Mouse (Mus musculus) heart, postnatal 0 days (tissue): ENCODE results near the gene Ttc23l. TPM values are rescaled to one million over a fixed set of nuclear protein-coding genes. Genes with fewer than 3 reads are reported as not detected.
"Not testable (repeated sequence)": the region's sequence is repeated elsewhere in the genome, so short reads cannot be mapped to it uniquely, and the experiment has no call there.

ENCODE experiments used
- ATAC-seq: fragments of 200-750 bp; cut with Nextera tagmentation; 2 replicates; pipeline ENCODE4 v1.8.0; 2017; ENCODE audit warnings: low read depth, moderate number of reproducible peaks, moderate library complexity; ENCODE audit not compliant: insufficient read depth
- DNase-seq: peaks from one replicate; pipeline ENCODE4 v3.0.0-alpha.2; 2016; ENCODE audit warnings: low spot score
- H3K27ac ChIP-seq: fragments of 300-500 bp; sonication (generic); 2 replicates; pipeline ENCODE4 v1.5.1; 2014; ENCODE audit warnings: low read depth, mild to moderate bottlenecking
- H3K27me3 ChIP-seq: fragments of 300-500 bp; sonication (generic); 2 replicates; pipeline ENCODE4 v1.6.1; 2014; ENCODE audit warnings: low read length, mixed read lengths; ENCODE audit not compliant: control insufficient read depth, insufficient read depth
- H3K36me3 ChIP-seq: fragments of 300-500 bp; sonication (generic); replicated peaks from 2 replicates; pipeline ENCODE4 v1.6.1; 2014; ENCODE audit warnings: low read length, mixed read lengths; ENCODE audit not compliant: control insufficient read depth, insufficient read depth
- H3K4me1 ChIP-seq: fragments of 300-500 bp; sonication (generic); 2 replicates; pipeline ENCODE4 v1.6.1; 2014; ENCODE audit warnings: antibody characterized with exemption; ENCODE audit not compliant: control insufficient read depth, insufficient read depth
- H3K4me2 ChIP-seq: fragments of 300-500 bp; sonication (generic); 2 replicates; pipeline ENCODE4 v1.6.1; 2014; ENCODE audit warnings: low read depth, mild to moderate bottlenecking, low read length, moderate library complexity
- H3K4me3 ChIP-seq: fragments of 300-500 bp; sonication (generic); 2 replicates; pipeline ENCODE4 v1.5.1; 2014; ENCODE audit warnings: low read depth, low read length
- H3K9ac ChIP-seq: fragments of 300-500 bp; sonication (generic); replicated peaks from 2 replicates; pipeline ENCODE4 v1.6.1; 2014; ENCODE audit warnings: low read depth, low read length, mixed read lengths
- H3K9me3 ChIP-seq: fragments of 300-500 bp; sonication (generic); replicated peaks from 2 replicates; pipeline ENCODE4 v1.6.1; 2016; ENCODE audit warnings: low read length; ENCODE audit not compliant: control insufficient read depth
- CTCF ChIP-seq: IDR thresholded peaks from 2 replicates; pipeline ENCODE4 v1.5.1; 2016; ENCODE audit warnings: antibody characterized with exemption, control low read depth, low read depth
- EP300 ChIP-seq: IDR thresholded peaks from 2 replicates; pipeline ENCODE4 v1.6.1; 2016; ENCODE audit warnings: antibody characterized with exemption, low read depth
- WGBS: fragments of 180-500 bp; shearing (Covaris S2); extraction: QIAGEN DNeasy Blood & Tissue Kit; methylation state at CpG from one replicate; pipeline ENCODE4 v1.1.7; 2014; 5-methylcytosine and 5-hydroxymethylcytosine counted together
- polyA plus RNA-seq: library from polyadenylated mRNA; unstranded; fragments of >200 nt; fragmentation: Nextera tagmentation; extraction: Ambion mirVana; gene quantifications from 2 replicates; pipeline ENCODE4 v1.2.1, GENCODE M21; 2015
- total RNA-seq: library from RNA; depleted of rRNA; stranded (reverse); fragments of >200 nt; gene quantifications from 2 replicates; pipeline ENCODE4 v1.2.3, GENCODE M21; 2014; ENCODE audit warnings: low replicate concordance

The Ttc23l gene
- total and polyA plus RNA-seq, 2 experiments from 2014 or later: not detected

DNA sequence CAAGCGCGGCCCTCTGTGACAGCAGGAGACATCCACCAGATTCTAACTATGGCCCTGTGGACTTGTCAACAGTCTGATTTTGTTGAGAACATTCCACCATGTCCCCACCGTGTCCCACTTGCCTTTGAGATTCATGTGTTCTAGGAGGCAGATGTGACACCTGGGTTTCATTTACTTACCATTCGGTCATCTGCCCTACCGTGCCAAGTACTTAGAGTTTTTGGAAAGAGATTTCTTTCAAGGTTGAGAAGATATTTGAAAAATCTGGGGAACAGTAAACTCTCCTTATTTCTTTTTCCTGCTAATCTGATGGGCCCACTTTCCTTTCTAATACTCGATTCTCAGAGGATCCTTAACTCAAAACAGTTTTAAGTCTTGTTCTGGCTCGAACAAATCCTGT, 22.5 kb downstream of the Ttc23l start:
- no peaks in the 10 kb centered on the region for H3K9me3 ChIP-seq
- TF ChIP-seq CTCF (no peak), EP300 (no peak)
- H3K27me3 ChIP-seq: no peaks in the 10 kb centered on the region
- no peak overlapping the region for H3K4me3 ChIP-seq
- H3K27ac ChIP-seq: no peak overlapping the region
- 56% methylated on average over 7 of the region's 7 CpGs for WGBS
- no peaks in the 10 kb centered on the region for H3K36me3 ChIP-seq
- H3K4me1 ChIP-seq: no peaks in the 10 kb centered on the region
- ATAC-seq: no peak
- DNase-seq: no peak
- H3K4me2 ChIP-seq: no peak overlapping the region
- no peak overlapping the region for H3K9ac ChIP-seq

GRCm38 (mm10) chr15:10534591-10534990, 23.9 kb downstream of the Ttc23l start:
- Histone ChIP-seq H3K36me3 (no peaks in the 10 kb centered on the region), H3K4me2 (no peak overlapping the region), H3K27ac (no peak overlapping the region), H3K27me3 (no peaks in the 10 kb centered on the region), H3K4me3 (no peak overlapping the region), H3K4me1 (no peaks in the 10 kb centered on the region), H3K9me3 (no peaks in the 10 kb centered on the region), H3K9ac (no peak overlapping the region)
- DNase-seq: no peak
- TF ChIP-seq EP300: no peak
- 79% methylated on average over 5 of the region's 5 CpGs for WGBS
- no peak for ATAC-seq

DNA sequence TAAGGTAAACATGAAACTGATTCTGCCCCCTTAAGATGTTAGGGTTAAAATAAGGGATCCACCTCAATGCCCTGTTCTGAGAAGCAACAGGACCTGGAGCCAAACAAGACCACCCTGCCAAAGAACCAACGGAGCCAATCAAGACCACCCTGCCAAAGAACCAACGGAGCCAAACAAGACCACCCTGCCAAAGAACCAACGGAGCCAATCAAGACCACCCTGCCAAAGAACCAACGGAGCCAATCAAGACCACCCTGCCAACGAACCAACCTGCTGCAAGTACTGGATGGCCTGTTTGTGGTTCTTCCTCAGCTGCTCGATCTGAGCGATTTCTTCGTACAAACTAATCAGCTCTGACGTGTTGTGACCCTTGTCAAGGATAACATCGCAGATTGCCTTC, 25.1 kb downstream of the Ttc23l start:
- not testable (repeated sequence) for H3K9me3 ChIP-seq, H3K27me3 ChIP-seq, H3K27ac ChIP-seq, ATAC-seq, H3K4me2 ChIP-seq, H3K4me1 ChIP-seq, H3K36me3 ChIP-seq, H3K4me3 ChIP-seq, DNase-seq, H3K9ac ChIP-seq
- WGBS: 85% methylated on average over 10 of the region's 10 CpGs

GRCm38 (mm10) chr15:10531352-10531751, 27.1 kb downstream of the Ttc23l start:
- no peaks in the 10 kb centered on the region for H3K27me3 ChIP-seq
- H3K36me3 ChIP-seq: no peaks in the 10 kb centered on the region
- H3K9me3 ChIP-seq: no peaks in the 10 kb centered on the region
- H3K27ac ChIP-seq: no peak overlapping the region
- H3K9ac ChIP-seq: no peak overlapping the region
- H3K4me1 ChIP-seq: no peaks in the 10 kb centered on the region
- DNase-seq (no peak), ATAC-seq (no peak)
- no peak overlapping the region for H3K4me3 ChIP-seq
- 33% methylated on average over 4 of the region's 4 CpGs for WGBS
- TF ChIP-seq EP300: no peak
- no peak for TF ChIP-seq CTCF
- H3K4me2 ChIP-seq: no peak overlapping the region

GRCm38 (mm10) chr15:10525896-10526295, 32.6 kb downstream of the Ttc23l start:
- no peak for ATAC-seq
- no peaks in the 10 kb centered on the region for H3K4me1 ChIP-seq
- no peak overlapping the region for H3K9ac ChIP-seq
- no peak for DNase-seq
- no peaks in the 10 kb centered on the region for H3K36me3 ChIP-seq
- no peak overlapping the region for H3K4me2 ChIP-seq
- H3K27ac ChIP-seq: no peak overlapping the region
- no peaks in the 10 kb centered on the region for H3K27me3 ChIP-seq
- no peaks in the 10 kb centered on the region for H3K9me3 ChIP-seq
- WGBS: 71% methylated on average over 1 of the region's 1 CpGs
- no peak for TF ChIP-seq CTCF
- TF ChIP-seq EP300: no peak
- H3K4me3 ChIP-seq: no peak overlapping the region

- DNase-seq (no peak), ATAC-seq (no peak)
- no peak overlapping the region for H3K27ac ChIP-seq
- TF ChIP-seq EP300: no peak
- H3K36me3 ChIP-seq: no peaks in the 10 kb centered on the region
- H3K4me3 ChIP-seq: no peak overlapping the region
- H3K9ac ChIP-seq: no peak overlapping the region
- H3K4me1 ChIP-seq: no peaks in the 10 kb centered on the region
- H3K27me3 ChIP-seq: no peaks in the 10 kb centered on the region
- WGBS: 83% methylated on average over 7 of the region's 7 CpGs
- no peak overlapping the region for H3K4me2 ChIP-seq
- H3K9me3 ChIP-seq: no peaks in the 10 kb centered on the region
These were observed 43.3 kb downstream of the Ttc23l start for GRCm38 (mm10) chr15:10515166-10515565.
